Mouse (Mus musculus): ENCODE data around the gene Mdm1. TPM values are rescaled to one million over a fixed set of nuclear protein-coding genes. Genes with fewer than 3 reads are reported as not detected.

Mdm1 gene
- total RNA-seq (2021): 10 to 100 TPM; 13.2 to 15.2 TPM
- long read RNA-seq, partial matches to known transcripts: 0 of 7 reads
- long read RNA-seq, other reads (novel, unspliced or antisense): 2 of 7 reads

DNA sequence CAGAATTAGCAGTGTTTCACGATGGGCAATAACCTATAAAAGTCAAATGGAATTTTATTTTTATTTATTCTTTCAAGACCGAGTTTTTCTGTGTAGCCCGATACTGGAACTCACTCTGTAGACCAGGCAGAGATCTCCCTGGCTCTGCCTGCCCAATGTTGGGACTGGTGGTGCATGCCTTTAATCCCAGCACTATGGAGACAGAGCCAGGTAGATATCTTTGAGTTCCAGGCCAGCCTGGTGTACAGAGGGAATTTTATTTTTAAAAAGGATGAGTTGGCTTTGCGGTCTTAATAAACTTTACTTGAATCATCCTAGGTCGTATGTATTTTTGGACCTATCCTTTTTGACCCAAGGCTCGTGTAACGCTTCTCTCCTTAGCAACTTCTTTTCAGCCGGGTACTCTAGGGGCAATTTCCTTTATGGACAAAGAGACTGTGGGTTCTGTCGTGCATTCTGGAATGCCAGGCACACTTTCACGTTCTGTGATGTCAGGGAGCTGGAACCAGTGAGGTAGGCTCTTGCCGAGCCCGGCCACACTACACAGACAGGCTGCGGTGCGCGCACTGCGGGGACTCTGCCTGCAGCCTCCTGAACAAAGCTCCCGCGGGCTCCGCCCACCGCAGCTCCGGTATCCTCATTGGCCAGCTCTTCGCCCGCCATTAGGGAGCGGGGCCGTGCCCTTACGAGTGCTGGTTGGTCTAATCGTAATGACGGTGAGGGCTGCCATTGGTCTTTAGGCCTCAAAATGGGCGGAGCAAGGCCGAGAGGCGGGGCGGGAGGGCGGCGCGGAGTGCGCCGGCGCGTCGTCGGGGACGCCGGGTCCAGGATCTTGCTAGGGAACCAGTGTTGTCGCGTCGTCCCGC lies at the start of gene Mdm1:
Mdm1 (plus strand) TSS at position 794 of the 866 bp plus-strand sequence.
- peak; percentile 97 to 98 for DNase-seq (ENCODE audit: low spot score in 2 of 2)

DNA sequence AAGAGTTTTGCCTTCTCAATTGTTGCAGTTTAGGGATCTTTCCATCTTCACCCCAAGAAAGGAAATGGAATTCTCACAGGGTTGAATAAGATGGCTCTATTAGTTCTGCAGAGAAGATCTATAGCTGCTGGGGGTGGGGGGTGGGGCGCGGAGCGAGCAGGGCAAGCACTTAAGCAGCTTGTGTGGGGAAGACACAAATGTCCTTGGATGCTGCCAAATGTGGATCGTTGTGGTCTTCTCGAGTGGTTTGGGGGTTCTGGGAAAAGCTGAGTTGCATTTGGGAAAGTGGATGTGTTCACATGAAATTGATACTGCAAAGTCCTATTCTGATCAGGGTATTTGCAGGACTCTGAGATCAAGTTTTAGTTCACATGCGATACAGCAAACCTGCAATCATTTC lies 48.9 kb upstream of the Mdm1 start:
- DNase-seq (ENCODE audit: low spot score in 2 of 2): no peak

DNA sequence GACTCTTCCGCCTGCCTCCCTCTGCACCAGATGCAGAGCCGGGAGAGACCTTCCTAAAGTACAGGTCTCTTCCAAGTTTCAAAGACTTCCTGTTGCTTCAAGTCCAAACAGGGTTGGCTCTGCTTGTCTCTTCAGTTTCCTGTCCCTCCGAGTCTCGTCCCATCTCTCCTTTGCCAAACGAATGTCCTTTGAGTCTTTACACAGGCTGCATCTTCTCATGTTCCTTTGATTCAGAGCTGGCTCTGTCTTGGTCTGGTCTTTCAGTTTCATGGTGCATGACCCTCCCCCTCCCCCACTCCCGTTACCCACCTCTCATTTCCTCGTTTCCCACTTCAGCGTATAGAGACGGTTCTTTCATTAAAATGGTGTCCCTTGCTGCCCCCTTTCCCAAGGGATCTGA lies 47.9 kb upstream of the Mdm1 start:
- DNase-seq (ENCODE audit: low spot score in 2 of 2): no peak

GRCm38 (mm10) chr10:118094853-118095252 lies 46.8 kb upstream of the Mdm1 start:
- no peak for DNase-seq (ENCODE audit: low spot score in 2 of 2)

DNA sequence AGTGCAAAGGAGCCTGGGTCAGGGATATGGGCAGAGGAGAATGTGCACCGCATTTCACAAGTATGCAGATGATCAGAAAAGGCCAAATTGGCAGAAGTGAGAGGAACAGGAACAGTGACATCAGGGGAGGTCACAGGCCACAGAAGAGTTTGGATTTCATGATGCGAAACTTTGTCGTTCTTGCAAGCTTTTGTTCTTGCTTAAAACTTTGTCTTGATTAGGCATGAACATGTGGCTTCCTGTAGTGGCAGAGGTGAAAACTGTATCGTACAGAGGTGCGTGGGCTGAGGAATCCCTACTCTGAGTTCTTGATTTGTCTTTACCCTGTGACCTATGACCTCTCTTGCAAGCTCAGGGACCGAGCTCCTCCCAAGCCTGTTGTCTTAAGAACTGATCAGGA lies 45.4 kb upstream of the Mdm1 start:
- DNase-seq (ENCODE audit: low spot score in 2 of 2): no peak

DNA sequence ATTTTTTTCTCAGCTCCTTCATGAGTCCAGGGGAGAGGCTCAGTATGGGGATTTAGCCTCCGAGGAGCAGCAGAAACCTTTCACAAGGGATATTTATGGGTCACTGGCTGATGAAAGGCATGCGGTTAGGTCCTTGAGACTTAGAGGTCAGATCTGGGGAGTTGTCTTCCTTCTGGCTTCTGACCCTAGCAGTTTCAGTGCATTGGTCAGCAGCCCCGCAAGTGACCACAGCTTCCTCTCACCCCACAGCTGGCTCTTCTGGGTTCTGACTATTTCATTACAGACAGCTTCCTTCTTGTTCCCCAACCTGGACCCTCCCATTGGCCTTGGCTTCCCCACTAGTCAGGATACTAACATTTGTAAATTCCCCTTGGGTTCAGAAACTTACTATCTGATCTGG lies 43.7 kb upstream of the Mdm1 start:
- DNase-seq (ENCODE audit: low spot score in 2 of 2): no peak

GRCm38 (mm10) chr10:118100570-118100969 lies 41.0 kb upstream of the Mdm1 start:
- DNase-seq (ENCODE audit: low spot score in 2 of 2): no peak

DNA sequence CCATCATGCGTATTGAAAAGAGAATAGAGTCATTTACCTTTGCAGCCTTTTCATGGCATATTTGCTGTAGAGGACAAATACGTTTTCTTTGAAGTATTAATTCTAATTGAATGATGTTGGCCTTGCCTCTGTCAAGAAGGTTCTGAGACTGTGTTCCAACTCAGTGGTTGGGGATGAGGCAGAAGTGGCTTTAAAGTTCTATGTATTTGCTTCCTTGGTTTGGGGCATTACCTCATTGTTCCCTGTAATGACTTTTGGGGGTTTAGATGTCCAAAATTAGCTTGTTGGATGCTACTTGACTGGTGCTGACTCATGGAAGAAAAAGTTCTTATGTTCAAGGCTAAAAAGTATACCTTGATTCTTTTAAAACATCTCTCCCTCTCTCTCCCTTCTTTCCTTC lies 40.6 kb upstream of the Mdm1 start:
- DNase-seq (ENCODE audit: low spot score in 2 of 2): no peak

GRCm38 (mm10) chr10:118103020-118103666 lies 38.5 kb upstream of the Mdm1 start:
- DNase-seq (ENCODE audit: low spot score in 2 of 2): peak; percentile 66 to 70

DNA sequence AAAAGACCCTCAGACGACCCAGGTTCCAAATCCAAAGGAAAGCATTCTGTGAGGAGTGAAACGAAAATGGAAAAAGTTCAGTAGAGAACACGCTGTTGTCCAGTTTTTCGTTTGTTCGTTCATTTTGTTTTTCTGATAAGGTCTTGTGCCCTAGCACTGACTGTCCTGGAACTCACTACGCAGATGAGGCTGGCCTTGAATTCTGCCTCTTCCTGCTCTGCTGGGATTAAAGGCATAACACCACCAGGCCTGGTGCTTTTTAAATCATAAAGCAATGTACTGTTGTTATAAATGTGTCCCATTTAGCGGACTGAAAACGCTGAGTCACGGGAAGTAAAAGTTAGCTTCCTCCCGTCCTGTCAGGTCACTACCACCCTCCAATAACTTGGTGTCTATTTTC lies 37.7 kb upstream of the Mdm1 start:
- DNase-seq (ENCODE audit: low spot score in 2 of 2): no peak

DNA sequence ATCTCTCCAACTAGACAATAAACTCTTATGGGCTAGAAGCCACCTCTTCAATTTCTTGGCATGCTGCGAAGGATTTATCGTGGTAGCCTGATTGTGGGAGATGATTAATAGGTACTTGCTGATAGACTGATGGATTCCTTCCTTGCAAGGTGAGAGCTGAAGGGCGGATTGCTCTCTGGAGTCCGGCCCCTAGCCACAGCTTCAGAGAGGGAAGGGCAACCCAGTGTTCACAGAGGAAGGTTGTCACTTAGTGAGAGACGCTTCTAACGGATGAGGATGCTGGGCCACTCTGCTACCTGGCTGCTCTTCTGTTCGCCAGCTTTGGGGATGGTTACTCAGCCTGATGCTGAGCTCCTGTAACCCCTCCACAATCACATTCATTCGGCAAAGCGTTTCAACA lies 34.6 kb upstream of the Mdm1 start:
- DNase-seq (ENCODE audit: low spot score in 2 of 2): no peak

DNA sequence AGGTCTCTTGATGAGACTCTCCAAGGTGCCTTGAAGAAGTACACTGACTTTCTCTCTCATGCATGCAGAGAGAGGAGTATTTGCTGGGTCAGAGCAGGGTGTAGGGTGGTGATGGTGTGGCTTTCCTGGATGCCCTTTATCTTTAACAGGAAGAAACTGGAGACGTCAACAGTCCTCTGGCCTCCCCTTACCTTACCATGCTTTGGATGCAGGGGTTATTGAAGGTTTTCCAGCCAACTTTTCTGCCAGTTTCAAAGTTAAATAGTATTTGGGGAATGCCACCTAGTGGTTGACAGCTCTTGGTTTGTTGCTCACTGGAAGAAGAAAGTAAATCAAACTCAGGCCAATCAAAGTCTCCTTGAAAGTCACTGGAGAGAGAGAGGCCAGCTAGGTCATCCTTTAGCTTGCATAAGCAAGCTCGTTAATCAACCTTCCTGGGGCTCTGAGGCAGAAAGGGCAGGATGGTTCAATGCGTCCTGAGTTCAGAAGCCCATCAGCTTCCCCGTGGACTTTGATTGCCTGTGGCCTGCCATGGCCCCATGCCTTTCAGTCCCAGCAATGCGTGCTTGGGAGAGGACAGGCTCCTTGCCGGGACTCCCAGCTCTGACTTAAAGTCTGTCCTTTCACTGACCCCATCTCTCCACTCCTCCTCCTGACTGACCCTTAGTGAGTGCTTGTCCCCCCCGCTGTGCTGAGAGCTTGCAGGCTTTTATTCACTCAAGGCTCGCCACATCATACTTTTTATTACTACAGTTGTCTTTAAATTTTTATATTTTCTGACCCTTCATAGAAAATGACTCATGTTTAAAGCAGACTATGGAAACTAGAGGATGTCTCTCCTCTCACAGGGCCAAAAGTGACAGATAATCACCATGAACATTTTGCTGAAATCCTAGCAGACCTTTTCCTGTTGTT lies 31.3 kb upstream of the Mdm1 start:
- peak in 1 of 2 experiments; percentile 43 for DNase-seq (ENCODE audit: low spot score in 2 of 2)

GRCm38 (mm10) chr10:118110921-118111301 lies 30.7 kb upstream of the Mdm1 start:
- no peak for DNase-seq (ENCODE audit: low spot score in 2 of 2)

GRCm38 (mm10) chr10:118111621-118112020 lies 30.0 kb upstream of the Mdm1 start:
- DNase-seq (ENCODE audit: low spot score in 2 of 2): no peak

DNA sequence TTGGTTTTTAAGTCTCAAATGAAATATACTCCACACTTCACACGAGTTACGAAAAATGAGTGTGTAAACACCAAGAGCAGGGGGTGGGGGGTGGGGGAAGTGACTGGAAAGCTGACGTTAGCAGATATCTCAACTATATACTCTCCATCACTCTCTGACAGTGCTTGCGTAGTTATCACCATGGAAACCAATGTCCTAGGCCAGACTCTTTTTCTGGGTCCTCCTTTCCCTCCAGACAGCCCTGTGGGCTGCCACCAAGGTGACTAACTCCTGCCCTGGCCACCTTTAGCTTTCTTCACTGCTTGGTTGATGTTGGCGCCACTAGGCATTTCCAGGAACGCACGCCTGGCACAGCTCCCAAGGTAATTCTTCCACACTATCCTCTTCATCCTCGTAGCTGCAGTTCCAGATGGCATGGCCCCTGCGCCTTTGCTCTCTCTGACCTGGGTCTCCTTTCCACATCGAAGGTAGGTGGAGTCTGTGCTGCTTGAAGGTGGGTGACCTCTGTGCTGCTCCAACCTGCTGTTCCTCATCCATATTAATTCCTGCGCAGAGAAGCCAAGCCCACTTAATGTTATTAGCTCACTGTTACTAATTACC lies 29.2 kb upstream of the Mdm1 start:
- DNase-seq (ENCODE audit: low spot score in 2 of 2): no peak

GRCm38 (mm10) chr10:118113256-118113682 lies 28.3 kb upstream of the Mdm1 start:
- DNase-seq (ENCODE audit: low spot score in 2 of 2): no peak

GRCm38 (mm10) chr10:118114271-118114670 lies 27.3 kb upstream of the Mdm1 start:
- DNase-seq (ENCODE audit: low spot score in 2 of 2): no peak

DNA sequence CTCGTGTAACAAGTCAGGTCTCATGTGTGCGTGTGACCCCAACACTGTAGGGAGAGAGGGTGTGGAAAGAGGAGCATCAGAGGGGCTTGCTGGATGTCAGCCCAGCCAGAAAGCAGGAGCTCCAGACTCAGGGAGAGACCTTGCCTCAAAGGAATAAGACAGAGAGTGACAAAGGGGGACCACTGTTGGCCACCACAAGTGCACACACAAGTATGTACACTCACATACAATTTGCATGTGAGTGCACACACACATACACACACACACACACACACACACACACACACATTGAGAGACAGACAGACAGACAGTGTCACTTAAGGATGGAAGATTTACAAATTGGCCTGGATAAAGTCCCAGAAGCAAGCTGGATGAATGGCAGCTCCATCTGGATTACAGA lies 25.2 kb upstream of the Mdm1 start:
- DNase-seq (ENCODE audit: low spot score in 2 of 2): no peak

DNA sequence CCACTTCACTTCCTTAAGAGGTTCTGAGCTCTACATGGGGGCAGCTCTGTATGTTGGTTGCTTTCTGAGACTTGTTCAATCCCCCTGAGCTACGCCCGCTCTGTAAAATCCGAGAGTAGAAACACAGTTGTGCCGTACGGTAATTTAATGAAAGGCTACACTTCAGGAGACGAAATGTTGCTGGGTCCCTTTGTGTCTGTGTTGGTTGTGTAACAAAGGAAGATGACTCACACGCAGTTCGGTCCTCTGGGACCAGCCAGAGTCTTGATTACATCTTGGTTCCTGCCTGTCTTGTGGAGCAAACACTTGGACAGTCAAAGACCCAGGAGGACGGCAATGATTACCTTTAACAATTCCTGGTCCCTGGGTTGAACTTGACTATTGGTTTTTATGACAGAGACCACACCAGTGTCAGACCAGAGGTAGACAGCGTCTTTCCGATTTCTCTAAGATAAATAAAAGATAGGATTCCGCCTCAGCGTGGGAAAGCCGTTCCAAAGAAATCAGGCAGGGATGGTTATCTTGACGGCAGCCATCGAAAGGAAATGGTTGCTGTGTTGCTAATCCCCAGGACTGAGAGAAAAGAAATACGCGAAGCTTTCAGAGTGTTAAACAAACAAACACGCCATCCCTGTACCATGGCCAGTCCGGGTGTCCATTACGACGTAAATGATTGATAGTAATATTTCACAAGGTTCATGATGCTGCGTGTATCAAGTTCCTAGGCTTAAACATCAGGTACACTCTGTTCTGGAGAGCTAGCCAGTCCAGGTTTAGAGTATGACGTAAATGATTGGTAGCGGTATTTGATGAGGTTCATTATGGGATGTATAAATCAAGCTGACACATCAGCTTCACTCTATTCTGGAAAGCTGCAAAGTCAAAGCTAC lies 20.3 kb upstream of the Mdm1 start:
- no peak for DNase-seq (ENCODE audit: low spot score in 2 of 2)

DNA sequence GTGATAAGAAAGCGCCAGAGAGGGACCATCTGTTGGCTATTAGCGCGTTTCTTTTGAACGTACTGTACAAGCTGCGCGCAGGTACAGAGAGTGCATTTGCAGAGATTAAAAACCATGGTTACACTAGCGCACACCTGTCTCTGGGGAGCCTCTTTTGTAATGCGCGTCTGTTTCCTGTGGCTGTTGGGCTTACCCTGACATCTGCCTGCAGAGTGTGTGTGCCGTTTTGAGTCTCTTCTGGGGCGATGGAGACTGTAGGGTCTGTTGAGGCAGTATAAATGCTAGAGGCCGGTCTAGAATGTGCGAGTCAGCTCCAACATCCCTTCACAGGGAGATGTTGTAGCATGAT lies 19.7 kb upstream of the Mdm1 start:
- DNase-seq (ENCODE audit: low spot score in 2 of 2): peak in 1 of 2 experiments; percentile 34
